Mouse (Mus musculus): ENCODE measurements around the gene Chp1. TPM values are rescaled to one million over a fixed set of nuclear protein-coding genes. Genes with fewer than 3 reads are reported as not detected.
A peak's percentile ranks its signal among the peaks of the same experiment; 100 is the strongest.
"Not testable (repeated sequence)": the region's sequence is repeated elsewhere in the genome, so short reads cannot be mapped to it uniquely, and the experiment has no call there.

The Chp1 gene
- total RNA-seq, 2 experiments from 2014 or later, result 75.1 to 80.9 TPM

- no peak for DNase-seq
- Histone ChIP-seq H3K27ac (no peak overlapping the region), H3K4me3 (no peak overlapping the region)
- intact Hi-C loops (cut with DNase I), result no loop called here
- TF ChIP-seq CTCF (IDR thresholded peaks at IDR 0.05), result no peak
Observed at GRCm38 (mm10) chr2:119605361-119605973, 58.0 kb downstream of the Chp1 start.

GRCm38 (mm10) chr2:119607023-119607422, 59.5 kb downstream of the Chp1 start:
- DNase-seq, result no peak
- Histone ChIP-seq H3K4me3 (no peak overlapping the region), H3K27ac (no peak overlapping the region)
- TF ChIP-seq CTCF (IDR thresholded peaks at IDR 0.05), result no peak
- intact Hi-C loops (cut with DNase I), result no loop called here

- no peak for TF ChIP-seq CTCF (IDR thresholded peaks at IDR 0.05)
- no peak for DNase-seq
- H3K4me3 ChIP-seq, result peak overlapping the region; percentile 79
- H3K27ac ChIP-seq, result peak overlapping the region; percentile 41; the same call in 1 of the 2 replicates
- intact Hi-C loops (cut with DNase I), result no loop called here
Observed at GRCm38 (mm10) chr2:119617841-119618198, 70.3 kb downstream of the Chp1 start.

- Histone ChIP-seq H3K4me3 (peak within 1 kb of the TSS; percentile 79), H3K27ac (peak within 1 kb of the TSS; percentile 56; the same call in 1 of the 2 replicates)
- intact Hi-C loops (cut with DNase I), result no loop called here
- TF ChIP-seq CTCF (IDR thresholded peaks at IDR 0.05), result no peak
- DNase-seq, result peak; percentile 93
Observed at GRCm38 (mm10) chr2:119618199-119618982, 70.9 kb downstream of the Chp1 start, which contains the start of the genes Nusap1 and Oip5. Gene Nusap1, plus strand, starts transcription at chr2:119618298. Gene Oip5, minus strand, starts transcription at chr2:119618469.

GRCm38 (mm10) chr2:119619002-119619401, 71.5 kb downstream of the Chp1 start:
- Histone ChIP-seq H3K27ac (peak overlapping the region; percentile 56; the same call in 1 of the 2 replicates), H3K4me3 (peak overlapping the region; percentile 79)
- DNase-seq; intact Hi-C loops (cut with DNase I): not testable (repeated sequence)

GRCm38 (mm10) chr2:119621302-119621701, 73.8 kb downstream of the Chp1 start:
- intact Hi-C loops (cut with DNase I), result no loop called here
- Histone ChIP-seq H3K27ac (no peak overlapping the region), H3K4me3 (no peak overlapping the region)
- no peak for TF ChIP-seq CTCF (IDR thresholded peaks at IDR 0.05)
- no peak for DNase-seq

Other genes with a start within 250 kb of the Chp1 start
- gene Dll4, start 221.9 kb upstream of the Chp1 start, total RNA-seq (2021), result 1 to 10 TPM; 3.8 to 4.8 TPM
- 10 to 100 TPM; 30.1 to 90.4 TPM for gene Chac1, start 196.5 kb upstream of the Chp1 start, total RNA-seq (2021)
- gene Ino80, start 70.0 kb upstream of the Chp1 start, total RNA-seq (2021), result 10 to 100 TPM; 11.5 to 14.8 TPM
- 1 to 10 TPM in 1 of 2 experiments, under 1 TPM in 1; 0.77 to 2.0 TPM for gene Exd1, start 70 bp upstream of the Chp1 start, total RNA-seq (2021)
- gene Nusap1, start 70.6 kb downstream of the Chp1 start, total RNA-seq (2021), result under 1 TPM; 0.11 to 0.28 TPM
- not detected for gene Oip5, start 70.8 kb downstream of the Chp1 start, total RNA-seq (2021)
- 10 to 100 TPM; 36.7 to 62.7 TPM for gene Ndufaf1, start 115.1 kb downstream of the Chp1 start, total RNA-seq (2021)
- gene Rtf1, start 127.4 kb downstream of the Chp1 start, total RNA-seq (2021), result 10 to 100 TPM; 25.3 to 27.2 TPM
- gene Itpka, start 194.6 kb downstream of the Chp1 start, total RNA-seq (2021), result not detected
- not detected for gene Ltk, start 212.7 kb downstream of the Chp1 start, total RNA-seq (2021)
- 10 to 100 TPM; 14.4 to 16.7 TPM for gene Rpap1, start 239.8 kb downstream of the Chp1 start, total RNA-seq (2021)